Mouse (Mus musculus) olfactory bulb, adult 2 months (tissue): ENCODE data around the gene Fat3. TPM values are rescaled to one million over a fixed set of nuclear protein-coding genes. Genes with fewer than 3 reads are reported as not detected.

ENCODE experiments used
- H3K27ac ChIP-seq: fragments of 200-500 bp; 2 replicates; pipeline ENCODE4 v1.5.1; 2012; ENCODE audit warnings: low read depth, low read length; ENCODE audit not compliant: insufficient read depth
- H3K4me1 ChIP-seq: fragments of 200-500 bp; 2 replicates; pipeline ENCODE4 v1.6.1; 2012; ENCODE audit warnings: low read length; ENCODE audit not compliant: control insufficient read depth, insufficient read depth
- H3K4me3 ChIP-seq: fragments of 200-500 bp; 2 replicates; pipeline ENCODE4 v1.5.1; 2012; ENCODE audit warnings: mild to moderate bottlenecking, low read depth, low read length, moderate library complexity; ENCODE audit not compliant: insufficient read depth
- CTCF ChIP-seq: fragments of 200-500 bp; IDR thresholded peaks from 2 replicates; pipeline ENCODE4 v1.5.1; 2012; ENCODE audit warnings: low read depth, mild to moderate bottlenecking, low read length, moderate library complexity; ENCODE audit not compliant: insufficient read depth
- POLR2A ChIP-seq: fragments of 200-500 bp; IDR thresholded peaks from 2 replicates; pipeline ENCODE4 v1.6.1; 2012; ENCODE audit warnings: mild to moderate bottlenecking, low read depth, low read length, moderate library complexity; ENCODE audit not compliant: insufficient read depth
- WGBS: fragments of 180-500 bp; shearing (Covaris S2); methylation state at CpG from one replicate; pipeline ENCODE4 v1.1.7; 2018; 5-methylcytosine and 5-hydroxymethylcytosine counted together
- polyA plus RNA-seq: library from polyadenylated mRNA; stranded (reverse); fragments of >200 nt; gene quantifications from 2 replicates; pipeline ENCODE4 v1.2.4, GENCODE M21; 2012; ENCODE audit warnings: low replicate concordance; ENCODE audit not compliant: missing spikeins, insufficient read depth, insufficient read length

Fat3 gene
- polyA plus RNA-seq, 1 experiment: not detected

DNA sequence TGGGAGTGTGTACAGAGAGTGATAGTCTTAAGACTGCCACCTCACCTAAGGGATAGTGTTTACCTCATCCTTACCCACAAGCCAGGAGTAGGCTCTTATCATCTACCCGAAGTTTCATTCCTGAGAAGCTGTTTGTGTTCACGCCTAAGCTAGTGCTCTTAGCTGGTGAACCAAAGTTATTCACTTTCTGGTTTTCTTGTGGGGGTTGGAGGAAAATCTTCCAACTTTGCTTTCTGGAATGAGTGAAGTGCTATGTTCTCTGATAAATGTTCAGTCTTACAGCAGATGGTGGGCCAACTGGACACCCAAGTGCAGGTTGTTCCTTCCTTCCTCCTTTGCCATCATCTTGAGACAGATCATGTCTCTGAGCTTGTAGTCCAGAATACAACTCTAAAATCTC lies 402.5 kb downstream of the Fat3 start:
- WGBS: 93% methylated on average over 2 of the region's 2 CpGs
- Histone ChIP-seq H3K4me3 (no peak overlapping the region), H3K27ac (no peak overlapping the region), H3K4me1 (no peaks in the 10 kb centered on the region)
- TF ChIP-seq CTCF (no peak), POLR2A (no peak)

DNA sequence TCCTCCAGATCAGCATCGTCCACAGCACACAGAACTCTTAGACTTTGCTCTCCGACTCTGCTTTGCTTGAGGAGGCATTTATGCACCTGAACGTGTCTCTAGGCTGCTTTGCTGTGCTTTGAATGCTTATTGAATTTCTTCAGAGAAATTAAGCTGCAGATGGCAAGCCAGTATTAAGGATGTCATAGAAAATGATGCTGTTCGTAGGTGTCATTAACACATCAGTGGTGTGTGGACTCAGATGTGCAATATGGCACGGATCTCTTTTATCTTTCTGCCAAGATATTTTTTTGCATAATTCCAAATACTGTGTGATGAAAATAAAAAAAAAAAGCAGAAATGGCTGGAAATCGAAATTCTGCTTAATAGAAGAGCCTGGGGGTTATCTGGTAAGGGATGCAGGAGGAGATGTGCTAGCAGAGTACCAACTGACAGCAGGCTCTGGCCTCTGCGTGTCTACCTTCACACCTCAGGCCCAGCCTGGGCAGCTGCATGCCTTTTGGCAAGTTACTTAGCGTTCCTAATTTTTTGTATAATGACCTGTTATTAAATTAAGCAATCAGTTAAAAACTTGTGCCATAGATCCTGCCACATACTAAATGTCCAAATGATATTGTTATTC lies 407.9 kb downstream of the Fat3 start:
- Histone ChIP-seq H3K27ac (no peak overlapping the region), H3K4me1 (no peaks in the 10 kb centered on the region), H3K4me3 (no peak overlapping the region)
- 79% methylated on average over 8 of the region's 8 CpGs for WGBS
- TF ChIP-seq CTCF: no peak
- TF ChIP-seq POLR2A: no peak

DNA sequence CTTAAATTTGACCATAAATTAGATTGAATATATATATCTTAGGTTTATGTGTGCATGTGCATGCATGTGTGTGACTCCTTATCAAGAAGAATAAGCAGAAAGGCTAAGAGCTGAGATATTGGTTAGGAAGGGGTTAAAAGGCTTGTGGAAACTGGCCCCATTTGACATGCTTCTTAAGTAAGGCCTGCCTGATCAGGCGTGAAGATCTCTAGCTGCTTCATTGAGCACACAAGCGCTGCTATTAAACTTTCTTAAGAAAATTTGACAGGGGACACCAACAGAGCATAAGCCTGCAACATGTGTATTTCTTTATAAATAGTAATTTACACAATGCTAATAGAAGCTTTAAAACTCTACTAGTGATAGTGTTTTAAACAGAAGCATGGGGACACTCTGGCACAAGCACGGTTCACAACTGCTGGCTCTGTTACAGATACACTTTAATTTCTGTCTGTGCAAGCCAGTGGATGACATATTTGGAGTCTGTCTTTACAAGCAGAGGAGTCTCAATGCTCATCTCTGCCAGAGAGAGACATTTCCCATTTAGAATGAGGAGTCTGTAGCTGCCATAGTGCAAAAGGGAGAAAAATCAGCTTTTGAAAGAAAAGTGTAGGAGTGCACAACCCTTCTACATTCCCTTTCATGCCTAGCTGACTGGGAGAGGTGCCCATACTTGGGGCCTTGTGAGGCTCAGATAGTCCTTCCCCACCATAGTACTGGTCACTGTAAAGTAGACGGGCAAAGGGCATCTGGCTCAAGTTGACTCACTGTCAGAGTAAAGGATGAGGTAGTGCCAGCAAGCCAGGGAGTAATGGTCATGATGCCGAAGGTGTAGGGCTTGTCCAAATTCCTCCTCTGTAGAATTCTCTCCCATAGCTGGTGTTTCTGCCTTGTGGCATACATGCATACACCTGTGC lies 408.8 kb downstream of the Fat3 start:
- WGBS: 68% methylated on average over 5 of the region's 5 CpGs
- no peak overlapping the region for H3K4me3 ChIP-seq
- TF ChIP-seq CTCF (no peak), POLR2A (no peak)
- no peak overlapping the region for H3K27ac ChIP-seq
- H3K4me1 ChIP-seq: no peaks in the 10 kb centered on the region

DNA sequence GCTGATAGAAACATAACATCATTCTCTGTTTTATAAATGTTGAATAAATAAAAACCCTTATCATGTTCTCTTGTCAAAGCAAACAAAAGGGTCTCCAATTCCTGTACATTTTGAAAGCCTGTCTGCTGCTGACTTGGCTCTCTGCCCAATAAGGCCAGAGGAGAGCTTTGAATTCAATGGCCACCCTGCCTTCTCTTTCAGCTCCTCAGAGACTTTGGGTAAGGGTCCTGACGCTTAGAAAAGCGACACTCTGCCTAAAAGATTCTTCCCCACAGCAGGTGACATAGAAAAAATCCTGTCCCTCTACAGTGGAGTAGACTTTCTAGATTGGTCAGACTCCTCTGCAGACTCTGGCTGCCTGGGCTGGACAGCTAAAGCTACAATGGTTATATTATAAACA lies 421.8 kb downstream of the Fat3 start:
- TF ChIP-seq CTCF: no peak
- no peak for TF ChIP-seq POLR2A
- Histone ChIP-seq H3K4me3 (no peak overlapping the region), H3K27ac (no peak overlapping the region), H3K4me1 (no peaks in the 10 kb centered on the region)
- whole genome bisulfite sequencing: 67% methylated on average over 2 of the region's 2 CpGs

DNA sequence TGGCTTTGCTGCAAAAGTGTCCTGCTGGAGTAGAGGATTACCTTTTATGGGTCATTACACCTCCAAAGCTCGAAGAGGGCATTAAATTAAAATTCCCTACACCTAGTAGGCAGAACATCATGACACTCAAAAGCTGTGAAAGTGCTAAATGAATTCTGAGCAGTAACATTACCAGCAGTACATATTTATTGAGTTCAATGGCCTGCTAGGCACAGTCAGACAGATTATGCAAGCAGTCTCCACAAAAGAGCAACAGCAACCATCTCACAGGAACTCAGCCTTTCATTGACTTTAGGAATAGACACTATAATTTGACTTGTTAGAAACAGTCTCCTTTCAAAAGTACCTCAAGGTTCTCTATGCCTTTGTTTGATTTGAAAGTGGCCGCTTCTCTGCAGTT lies 426.4 kb downstream of the Fat3 start:
- WGBS: 80% methylated on average over 2 of the region's 2 CpGs
- TF ChIP-seq CTCF (no peak), POLR2A (no peak)
- Histone ChIP-seq H3K4me3 (no peak overlapping the region), H3K27ac (no peak overlapping the region), H3K4me1 (no peaks in the 10 kb centered on the region)

DNA sequence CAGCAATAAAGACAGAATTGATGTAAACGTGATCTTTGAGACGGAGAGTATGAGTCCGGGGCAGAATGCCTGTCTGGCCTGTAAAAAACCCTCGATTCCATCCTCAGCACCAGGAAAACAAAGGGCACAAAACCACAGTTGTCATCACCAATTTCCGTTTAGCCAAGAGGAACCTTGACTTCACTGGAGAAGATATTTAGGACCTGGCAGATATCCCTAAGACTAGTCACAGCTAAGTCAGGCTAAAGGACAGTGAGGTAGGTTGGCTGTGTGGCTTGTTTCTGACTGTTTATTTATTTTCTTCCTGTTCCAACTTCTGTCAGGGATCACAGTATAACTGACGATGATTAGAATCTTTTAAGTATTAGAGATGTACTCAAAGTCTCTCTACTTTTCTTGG lies 427.0 kb downstream of the Fat3 start:
- 77% methylated on average over 6 of the region's 6 CpGs for WGBS
- H3K4me1 ChIP-seq: no peaks in the 10 kb centered on the region
- no peak overlapping the region for H3K4me3 ChIP-seq
- H3K27ac ChIP-seq: no peak overlapping the region
- TF ChIP-seq CTCF (no peak), POLR2A (no peak)

DNA sequence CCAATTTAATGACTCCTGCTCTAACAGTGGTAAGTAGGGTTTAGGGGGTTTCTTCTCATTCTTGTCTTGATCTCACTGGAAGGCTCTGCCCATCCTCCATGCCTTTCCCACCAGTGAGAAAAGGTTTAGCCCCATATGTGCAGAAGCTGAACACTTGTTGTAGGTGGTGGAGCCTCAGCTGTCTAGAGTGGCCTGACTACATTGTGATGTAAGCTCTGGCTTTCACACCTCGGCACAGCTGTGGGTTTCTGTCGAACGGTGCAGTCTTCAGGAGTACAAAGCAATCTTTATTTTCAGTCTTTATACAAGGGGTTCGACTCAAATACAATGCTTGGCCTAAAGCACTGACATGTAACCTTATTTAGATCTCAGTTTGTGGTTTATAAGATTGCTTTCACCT lies 437.6 kb downstream of the Fat3 start:
- H3K4me3 ChIP-seq: no peak overlapping the region
- H3K4me1 ChIP-seq: no peaks in the 10 kb centered on the region
- 63% methylated on average over 4 of the region's 4 CpGs for WGBS
- TF ChIP-seq POLR2A: no peak
- TF ChIP-seq CTCF: no peak
- no peak overlapping the region for H3K27ac ChIP-seq

DNA sequence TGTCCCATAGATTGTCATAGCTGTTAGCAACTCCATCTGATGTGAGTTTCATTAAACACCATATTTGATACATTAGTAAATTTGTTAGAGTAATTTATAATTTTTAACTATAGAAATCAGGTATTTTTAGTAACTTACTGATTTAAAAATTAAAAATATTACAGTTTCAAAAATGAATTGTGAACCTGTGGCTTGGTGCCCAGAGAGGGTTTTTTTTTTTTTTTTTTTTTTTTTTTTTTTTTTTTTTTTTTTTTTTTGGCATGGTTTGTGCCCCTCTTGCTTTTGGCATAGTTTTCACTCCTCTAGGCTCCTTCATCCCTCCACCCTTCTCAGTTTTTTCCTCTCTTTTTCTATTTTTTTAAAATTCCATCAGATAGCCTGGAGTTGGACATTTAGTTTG lies 438.6 kb downstream of the Fat3 start:
- no peak overlapping the region for H3K27ac ChIP-seq
- H3K4me1 ChIP-seq: no peaks in the 10 kb centered on the region
- H3K4me3 ChIP-seq: no peak overlapping the region
- TF ChIP-seq POLR2A (no peak), CTCF (no peak)

DNA sequence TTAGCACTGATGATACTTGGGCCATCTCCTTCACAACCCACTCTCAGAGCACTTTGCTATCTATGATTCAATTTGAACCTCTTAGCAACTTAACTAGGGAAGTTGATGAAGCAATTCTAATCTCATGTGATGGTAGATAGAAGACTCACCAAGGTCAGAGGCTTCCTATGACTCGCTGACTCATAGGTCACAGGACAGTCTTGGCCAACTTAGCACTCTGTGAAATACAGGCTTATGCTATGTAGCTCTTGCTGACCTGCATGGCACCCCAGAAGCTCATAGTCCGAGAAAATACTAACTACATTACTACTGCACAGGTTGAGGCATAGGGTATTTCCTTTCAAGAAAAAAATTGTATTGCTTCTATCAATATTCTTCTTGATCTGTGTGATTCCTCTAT lies 454.4 kb downstream of the Fat3 start:
- no peak overlapping the region for H3K4me3 ChIP-seq

More for the DNA sequence above, 454.4 kb downstream of the Fat3 start:
- 92% methylated on average over 2 of the region's 2 CpGs for WGBS
- TF ChIP-seq CTCF (no peak), POLR2A (no peak)
- H3K27ac ChIP-seq: no peak overlapping the region
- no peaks in the 10 kb centered on the region for H3K4me1 ChIP-seq
